Mouse (Mus musculus) lung, postnatal 0 days (tissue): Measurements from ENCODE around the gene Hnrnph2. TPM values are rescaled to one million over a fixed set of nuclear protein-coding genes. Genes with fewer than 3 reads are reported as not detected.

Experiments
- ATAC-seq: fragments of 200-750 bp; cut with Nextera tagmentation; 2 replicates; pipeline ENCODE4 v1.8.0; 2017; ENCODE audit warnings: moderate library complexity
- DNase-seq: peaks from one replicate; pipeline ENCODE4 v3.0.0-alpha.2; 2016; ENCODE audit warnings: low spot score
- H3K27ac ChIP-seq: fragments of 300-500 bp; sonication (generic); 2 replicates; pipeline ENCODE4 v1.5.1; 2014; ENCODE audit warnings: antibody characterized with exemption, mild to moderate bottlenecking, low read length, mixed read lengths
- H3K27me3 ChIP-seq: fragments of 300-500 bp; sonication (generic); replicated peaks from 2 replicates; pipeline ENCODE4 v1.6.1; 2014; ENCODE audit warnings: low read length, mixed read lengths; ENCODE audit not compliant: insufficient read depth
- H3K36me3 ChIP-seq: fragments of 300-500 bp; sonication (generic); 2 replicates; pipeline ENCODE4 v1.6.1; 2014; ENCODE audit warnings: low read length, mixed read lengths; ENCODE audit not compliant: insufficient read depth
- H3K4me1 ChIP-seq: fragments of 300-500 bp; sonication (generic); 2 replicates; pipeline ENCODE4 v1.6.1; 2014; ENCODE audit warnings: antibody characterized with exemption, low read depth, low read length, mixed read lengths; ENCODE audit not compliant: insufficient read depth
- H3K4me2 ChIP-seq: fragments of 300-500 bp; sonication (generic); replicated peaks from 2 replicates; pipeline ENCODE4 v1.6.1; 2014; ENCODE audit warnings: low read depth, mild to moderate bottlenecking, low read length, moderate library complexity, mixed read lengths
- H3K4me3 ChIP-seq: fragments of 300-500 bp; sonication (generic); 2 replicates; pipeline ENCODE4 v1.5.1; 2014; ENCODE audit warnings: low read depth, low read length
- H3K9ac ChIP-seq: fragments of 300-500 bp; sonication (generic); replicated peaks from 2 replicates; pipeline ENCODE4 v1.6.1; 2014; ENCODE audit warnings: low read depth, mild to moderate bottlenecking
- H3K9me3 ChIP-seq: fragments of 300-500 bp; sonication (generic); 2 replicates; pipeline ENCODE4 v1.6.1; 2016; ENCODE audit warnings: low read length, mixed read lengths
- CTCF ChIP-seq: IDR thresholded peaks from 2 replicates; pipeline ENCODE4 v1.5.1; 2016; ENCODE audit warnings: antibody characterized with exemption, mild to moderate bottlenecking
- EP300 ChIP-seq: IDR thresholded peaks from 2 replicates; pipeline ENCODE4 v1.6.1; 2016; ENCODE audit warnings: antibody characterized with exemption, mild to moderate bottlenecking, control low read depth
- WGBS: fragments of 180-500 bp; shearing (Covaris S2); extraction: QIAGEN DNeasy Blood & Tissue Kit; methylation state at CpG from one replicate; pipeline ENCODE4 v1.1.7; 2014; 5-methylcytosine and 5-hydroxymethylcytosine counted together
- polyA plus RNA-seq: library from polyadenylated mRNA; unstranded; fragments of >200 nt; fragmentation: Nextera tagmentation; extraction: Ambion mirVana; gene quantifications from 2 replicates; pipeline ENCODE4 v1.2.1, GENCODE M21; 2015

Hnrnph2 gene
- polyA plus RNA-seq, 1 experiment from 2014 or later: 93.7 TPM

- Histone ChIP-seq H3K36me3 (no peaks in the 10 kb centered on the region), H3K4me1 (no peaks in the 10 kb centered on the region), H3K4me2 (no peak overlapping the region), H3K27me3 (no peaks in the 10 kb centered on the region), H3K9me3 (no peaks in the 10 kb centered on the region), H3K27ac (no peak overlapping the region), H3K4me3 (no peak overlapping the region), H3K9ac (no peak overlapping the region)
- DNase-seq (no peak), ATAC-seq (no peak)
- WGBS: 77% methylated on average over 1 of the region's 1 CpGs
- TF ChIP-seq EP300: no peak
- no peak for TF ChIP-seq CTCF
Observed at GRCm38 (mm10) chrX:134646338-134646737, 45.4 kb downstream of the Hnrnph2 start.

- Histone ChIP-seq H3K9me3 (no peaks in the 10 kb centered on the region), H3K36me3 (no peaks in the 10 kb centered on the region), H3K9ac (no peak overlapping the region), H3K27ac (no peak overlapping the region), H3K4me3 (no peak overlapping the region), H3K4me1 (no peaks in the 10 kb centered on the region), H3K27me3 (no peaks in the 10 kb centered on the region), H3K4me2 (no peak overlapping the region)
- WGBS: 56% methylated on average over 7 of the region's 8 CpGs
- TF ChIP-seq CTCF (no peak), EP300 (no peak)
- ATAC-seq (no peak), DNase-seq (no peak)
Observed at GRCm38 (mm10) chrX:134647421-134647820, 46.4 kb downstream of the Hnrnph2 start.

GRCm38 (mm10) chrX:134648031-134648692, 47.2 kb downstream of the Hnrnph2 start:
- Histone ChIP-seq H3K27ac (no peak overlapping the region), H3K4me2 (no peak overlapping the region), H3K9ac (no peak overlapping the region), H3K9me3 (no peaks in the 10 kb centered on the region), H3K27me3 (no peaks in the 10 kb centered on the region), H3K4me1 (no peaks in the 10 kb centered on the region), H3K36me3 (no peaks in the 10 kb centered on the region), H3K4me3 (no peak overlapping the region)
- ATAC-seq (peak; percentile 47), DNase-seq (peak; percentile 79)
- WGBS: 9% methylated on average over 11 of the region's 11 CpGs
- peak; percentile 71 for TF ChIP-seq CTCF
- TF ChIP-seq EP300: no peak

GRCm38 (mm10) chrX:134652061-134652460, 51.1 kb downstream of the Hnrnph2 start:
- ATAC-seq (no peak), DNase-seq (no peak)
- H3K9me3 ChIP-seq: no peaks in the 10 kb centered on the region
- 76% methylated on average over 1 of the region's 1 CpGs for WGBS
- no peak overlapping the region for H3K4me2 ChIP-seq
- no peaks in the 10 kb centered on the region for H3K4me1 ChIP-seq
- H3K27ac ChIP-seq: no peak overlapping the region
- no peaks in the 10 kb centered on the region for H3K36me3 ChIP-seq
- H3K9ac ChIP-seq: no peak overlapping the region
- no peaks in the 10 kb centered on the region for H3K27me3 ChIP-seq
- no peak overlapping the region for H3K4me3 ChIP-seq
- no peak for TF ChIP-seq EP300
- TF ChIP-seq CTCF: no peak

Other genes with a start within 250 kb of the Hnrnph2 start
- 0.06 and 0.17 TPM in 2 replicates for gene Drp2, start 196.6 kb upstream of the Hnrnph2 start, polyA plus RNA-seq
- not detected in 2 replicates for gene Taf7l, start 124.7 kb upstream of the Hnrnph2 start, polyA plus RNA-seq
- gene Timm8a1, start 59.3 kb upstream of the Hnrnph2 start, polyA plus RNA-seq: 24.7 and 24.9 TPM in 2 replicates
- gene Btk, start 17.6 kb upstream of the Hnrnph2 start, polyA plus RNA-seq: 2.2 and 2.7 TPM in 2 replicates
- gene Rpl36a, start 15.5 kb upstream of the Hnrnph2 start, polyA plus RNA-seq: 278 and 304 TPM in 2 replicates
- gene Gla, start 54 bp upstream of the Hnrnph2 start, polyA plus RNA-seq: 3.9 and 4.1 TPM in 2 replicates
- 4.2 and 4.7 TPM in 2 replicates for gene Armcx4, start 85.3 kb downstream of the Hnrnph2 start, polyA plus RNA-seq
- 33.3 and 37.3 TPM in 2 replicates for gene Armcx1, start 116.8 kb downstream of the Hnrnph2 start, polyA plus RNA-seq
- gene Armcx6, start 150.2 kb downstream of the Hnrnph2 start, polyA plus RNA-seq: 11.9 and 13.1 TPM in 2 replicates
- 46.4 and 56.2 TPM in 2 replicates for gene Armcx3, start 155.4 kb downstream of the Hnrnph2 start, polyA plus RNA-seq
- 24.0 and 29.7 TPM in 2 replicates for gene Armcx2, start 208.0 kb downstream of the Hnrnph2 start, polyA plus RNA-seq